Mouse (Mus musculus) c-Kit-positive CD71-positive TER-119-negative erythroid progenitor cells, embryonic 14.5 days (primary cell): ENCODE data around the gene Ank.

ENCODE experiments used
- DNase-seq: peaks from one replicate; pipeline ENCODE4 v3.0.0-alpha.2; 2013; ENCODE audit warnings: low read depth

The Ank gene

GRCm38 (mm10) chr15:27604558-27604957 lies 138.1 kb downstream of the Ank start:
- DNase-seq, result no peak

- DNase-seq, result no peak
These were observed 138.8 kb downstream of the Ank start for GRCm38 (mm10) chr15:27605252-27605651.

GRCm38 (mm10) chr15:27609554-27609953 lies 143.1 kb downstream of the Ank start:
- DNase-seq, result no peak

GRCm38 (mm10) chr15:27612533-27613221 lies 146.2 kb downstream of the Ank start:
- DNase-seq, result peak; percentile 52

GRCm38 (mm10) chr15:27613255-27613654 lies 146.8 kb downstream of the Ank start:
- no peak for DNase-seq

- no peak for DNase-seq
These were observed 149.7 kb downstream of the Ank start for GRCm38 (mm10) chr15:27616159-27616558.

- no peak for DNase-seq
These were observed 150.8 kb downstream of the Ank start for GRCm38 (mm10) chr15:27617227-27617626.

GRCm38 (mm10) chr15:27618778-27619533 lies 152.5 kb downstream of the Ank start:
- DNase-seq, result no peak

GRCm38 (mm10) chr15:27619683-27620082 lies 153.2 kb downstream of the Ank start:
- no peak for DNase-seq

- no peak for DNase-seq
These were observed 154.2 kb downstream of the Ank start for GRCm38 (mm10) chr15:27620475-27621185.

- DNase-seq, result no peak
These were observed 156.8 kb downstream of the Ank start for GRCm38 (mm10) chr15:27623286-27623685.

- no peak for DNase-seq
These were observed 158.8 kb downstream of the Ank start for GRCm38 (mm10) chr15:27625014-27625889.

GRCm38 (mm10) chr15:27625890-27626255 lies 159.4 kb downstream of the Ank start:
- no peak for DNase-seq

- DNase-seq, result no peak
These were observed 159.8 kb downstream of the Ank start for GRCm38 (mm10) chr15:27626314-27626713.

- DNase-seq, result no peak
These were observed 161.3 kb downstream of the Ank start for GRCm38 (mm10) chr15:27627794-27628193.

GRCm38 (mm10) chr15:27629046-27629445 lies 162.6 kb downstream of the Ank start:
- no peak for DNase-seq

- DNase-seq, result no peak
These were observed 163.5 kb downstream of the Ank start for GRCm38 (mm10) chr15:27629800-27630600.

GRCm38 (mm10) chr15:27630601-27631383 lies 164.3 kb downstream of the Ank start, which contains the start of gene Otulin:
Gene Otulin, minus strand, starts transcription at chr15:27630693.
- DNase-seq, result peak; percentile 93

GRCm38 (mm10) chr15:27633941-27634900 lies 167.7 kb downstream of the Ank start:
- DNase-seq, result no peak
